Mouse (Mus musculus) gastrocnemius, adult 18-20 months (tissue): ENCODE data around the gene Krit1. TPM values are rescaled to one million over a fixed set of nuclear protein-coding genes. Genes with fewer than 3 reads are reported as not detected.
A peak's percentile ranks its signal among the peaks of the same experiment; 100 is the strongest.
"Not testable (repeated sequence)": the region's sequence is repeated elsewhere in the genome, so short reads cannot be mapped to it uniquely, and the experiment has no call there.

ENCODE experiments used
- DNase-seq: peaks from one replicate; pipeline ENCODE4 v3.0.0; 2021; ENCODE audit warnings: low spot score
- total RNA-seq, 2 experiments: library from RNA; stranded (reverse); gene quantifications; 2 replicates each; pipeline ENCODE4 v1.2.3; 2021

Krit1 gene
- total RNA-seq, 2 experiments from 2014 or later: 13.8 to 15.2 TPM

DNA sequence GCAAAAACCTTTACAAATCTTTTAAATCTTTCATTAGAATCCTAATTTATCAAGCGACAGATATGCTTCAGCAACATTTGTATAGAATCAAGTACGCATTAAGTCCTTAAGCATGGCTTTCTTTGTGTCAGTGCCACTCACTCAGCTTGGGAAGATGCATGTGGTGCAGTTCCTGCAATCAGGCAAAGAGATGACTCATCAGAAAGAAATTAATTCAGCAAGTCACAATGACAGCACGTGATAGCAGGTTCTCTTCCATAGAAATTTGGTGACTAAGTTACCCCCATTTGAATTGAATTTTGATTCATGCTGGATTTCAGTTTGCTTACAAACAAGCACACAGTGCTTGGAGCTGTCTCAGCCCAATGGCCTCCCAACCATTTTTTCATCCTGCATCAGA, 70.5 kb downstream of the Krit1 start:
- no peak for DNase-seq

DNA sequence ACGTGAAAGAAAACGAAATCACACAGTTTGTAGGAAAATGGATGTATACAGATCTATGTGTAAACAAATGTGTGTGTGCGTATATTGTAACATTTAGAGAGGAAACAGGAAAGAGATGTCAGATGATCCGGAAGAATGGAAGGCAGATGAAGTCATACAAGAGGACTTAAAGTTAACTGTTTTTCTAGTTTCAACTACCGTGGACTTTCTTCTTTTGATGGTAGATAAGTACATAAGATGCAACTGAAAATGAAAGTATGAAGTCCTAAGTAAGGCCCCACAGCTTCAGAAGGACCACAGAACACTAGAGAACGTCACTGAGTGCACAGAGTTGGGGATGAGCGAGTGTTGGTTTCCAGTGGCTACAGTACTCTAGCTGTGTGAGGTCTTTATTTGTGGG, 83.9 kb downstream of the Krit1 start:
- DNase-seq: not testable (repeated sequence)

DNA sequence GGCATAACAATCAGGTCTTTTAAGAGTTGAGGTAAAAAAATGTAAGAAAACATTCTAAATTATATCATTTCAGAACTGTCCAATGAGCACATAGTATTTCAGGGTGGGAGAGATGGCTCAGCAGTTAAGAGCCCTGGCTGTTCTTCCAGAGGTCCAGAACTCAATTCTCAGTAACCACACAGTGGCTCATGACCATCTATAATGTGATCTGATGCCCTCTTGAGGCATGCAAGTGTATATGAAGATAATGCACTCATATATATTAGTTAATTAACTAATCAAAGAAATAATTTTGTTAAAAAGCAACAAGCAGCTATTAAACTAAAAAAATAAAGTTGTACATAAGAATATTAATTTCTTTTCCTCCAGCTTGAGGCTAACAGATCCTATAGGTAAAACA, 86.2 kb downstream of the Krit1 start:
- no peak for DNase-seq

DNA sequence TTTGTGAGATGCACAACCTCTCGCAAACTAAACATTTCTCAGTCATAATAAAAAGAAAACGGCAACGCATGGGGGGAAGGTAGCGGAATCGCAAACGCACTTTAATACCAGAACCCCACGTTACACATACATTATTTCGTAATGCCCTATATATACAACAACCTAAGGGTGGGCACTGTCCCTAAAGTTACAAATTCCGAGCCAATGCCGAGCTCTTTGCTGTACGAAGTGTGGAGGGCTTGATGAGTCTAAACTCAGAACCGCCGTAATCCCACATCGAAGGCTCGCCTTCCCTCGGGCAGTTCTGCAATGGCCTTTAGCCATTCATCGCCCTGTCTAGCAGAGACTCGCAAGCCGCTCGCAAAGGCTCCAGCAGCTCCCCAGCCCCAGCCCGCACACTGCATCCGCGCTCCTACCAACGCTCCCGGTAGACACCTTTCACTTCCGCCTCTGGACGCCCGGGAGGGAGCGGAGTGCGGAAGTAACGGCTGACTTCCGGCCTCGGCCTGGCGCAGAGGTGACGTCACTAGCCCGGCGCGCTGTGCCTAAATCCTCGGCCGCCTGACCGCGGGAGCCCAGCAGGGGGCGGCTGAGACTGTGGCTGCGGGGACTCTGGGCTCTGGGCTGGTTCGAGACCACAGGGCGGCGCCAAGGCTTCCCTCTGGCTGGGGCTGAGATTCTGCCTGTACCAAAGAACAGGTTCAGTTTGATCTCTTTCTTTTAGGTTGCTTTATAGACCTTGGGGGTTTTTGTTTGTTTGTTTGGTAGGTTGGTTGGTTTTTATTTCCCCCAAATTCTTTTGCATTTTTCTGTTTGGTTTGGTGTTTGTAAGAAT, 90.7 kb downstream of the Krit1 start, which contains the start of gene Mterf1a:
Gene Mterf1a (minus strand): TSS at position 475 of the 835 bp plus-strand sequence.
- DNase-seq: peak; percentile 14

DNA sequence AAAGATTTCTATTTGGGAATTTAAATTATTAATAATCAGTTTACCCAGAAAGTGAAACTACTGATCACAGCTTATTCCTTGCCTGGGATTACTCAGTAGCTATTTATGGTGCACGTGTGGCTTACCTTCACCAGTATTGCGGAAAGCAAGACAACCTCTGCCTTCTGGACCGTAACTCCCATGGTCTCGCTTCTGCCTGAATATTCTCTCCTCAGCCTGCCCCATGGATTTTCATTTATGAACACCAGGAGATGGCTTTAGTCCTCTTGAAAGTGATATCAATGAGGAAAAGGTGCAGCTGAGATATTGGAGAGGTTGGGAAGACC, 91.3 kb downstream of the Krit1 start:
- not testable (repeated sequence) for DNase-seq

Other genes starting within 250 kb of the Krit1 start
- gene 1700109H08Rik, start 231.6 kb upstream of the Krit1 start, total RNA-seq: 1 to 10 TPM; 3.4 to 3.8 TPM
- 1 to 10 TPM; 5.5 to 6.8 TPM for gene Pex1, start 207.1 kb upstream of the Krit1 start, total RNA-seq
- gene Rbm48, start 206.6 kb upstream of the Krit1 start, total RNA-seq: 1 to 10 TPM; 5.0 to 5.5 TPM
- gene Tmbim7, start 152.0 kb upstream of the Krit1 start, total RNA-seq: not detected
- 10 to 100 TPM; 87.4 to 99.2 TPM for gene Gatad1, start 146.0 kb upstream of the Krit1 start, total RNA-seq
- 10 to 100 TPM; 18.9 to 20.5 TPM for gene Ankib1, start 259 bp upstream of the Krit1 start, total RNA-seq
- not detected for gene Lrrd1, start 42.0 kb downstream of the Krit1 start, total RNA-seq
- gene Mterf1a, start 90.7 kb downstream of the Krit1 start, total RNA-seq: 1 to 10 TPM; 1.0 to 1.9 TPM
- 10 to 100 TPM; 39.9 to 50.6 TPM for gene Akap9, start 124.9 kb downstream of the Krit1 start, total RNA-seq